Mouse (Mus musculus): ENCODE results near the gene Diaph2.

DNA sequence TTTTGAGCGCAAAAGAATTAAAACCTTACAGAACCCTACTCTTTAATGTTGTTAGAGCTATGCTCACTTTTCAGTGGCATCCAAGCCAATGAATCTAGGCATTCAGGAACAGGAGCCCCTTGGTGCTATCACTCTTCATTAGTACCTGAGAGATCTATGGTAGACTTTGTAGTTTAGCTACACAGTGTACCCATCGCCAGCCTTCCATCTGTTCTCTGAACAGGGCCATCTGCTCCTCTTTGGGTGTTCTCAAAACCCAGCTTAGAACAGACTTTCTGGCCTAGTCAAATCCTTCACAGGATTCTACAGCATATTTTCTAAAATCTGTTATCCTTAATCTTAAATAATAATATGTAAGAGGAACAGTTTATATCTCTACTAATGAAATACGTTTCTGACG is 504.1 kb downstream of the Diaph2 start:
- TF ChIP-seq CTCF (IDR thresholded peaks at IDR 0.05; ENCODE audit: low read depth) (no peak), EP300 (IDR thresholded peaks at IDR 0.05; ENCODE audit: low read depth) (no peak)

All from heart, postnatal 0 days (tissue).